Mouse (Mus musculus) forebrain, embryonic 15.5 days (tissue): ENCODE data around the gene Zic5. TPM values are rescaled to one million over a fixed set of nuclear protein-coding genes. Genes with fewer than 3 reads are reported as not detected.

Experiments used
- ATAC-seq: fragments of 200-750 bp; cut with Nextera tagmentation; replicated peaks from 2 replicates; pipeline ENCODE4 v1.8.0; 2017; ENCODE audit warnings: mild to moderate bottlenecking, moderate TSS enrichment, moderate library complexity
- H3K27ac ChIP-seq: fragments of 300-500 bp; sonication (generic); replicated peaks from 2 replicates; pipeline ENCODE4 v1.5.1; 2015; ENCODE audit warnings: mild to moderate bottlenecking, inconsistent platforms
- H3K27me3 ChIP-seq: fragments of 300-500 bp; sonication (generic); 2 replicates; pipeline ENCODE4 v1.6.1; 2015; ENCODE audit warnings: inconsistent platforms
- H3K36me3 ChIP-seq: fragments of 300-500 bp; sonication (generic); 2 replicates; pipeline ENCODE4 v1.6.1; 2015; ENCODE audit warnings: mild to moderate bottlenecking, inconsistent platforms
- H3K4me1 ChIP-seq: fragments of 300-500 bp; sonication (generic); 2 replicates; pipeline ENCODE4 v1.6.1; 2015; ENCODE audit warnings: inconsistent platforms
- H3K4me2 ChIP-seq: fragments of 300-500 bp; sonication (generic); replicated peaks from 2 replicates; pipeline ENCODE4 v1.6.1; 2015; ENCODE audit warnings: mild to moderate bottlenecking, inconsistent platforms
- H3K4me3 ChIP-seq: fragments of 300-500 bp; sonication (generic); 2 replicates; pipeline ENCODE4 v1.5.1; 2015; ENCODE audit warnings: mild to moderate bottlenecking, inconsistent platforms
- H3K9ac ChIP-seq: fragments of 300-500 bp; sonication (generic); replicated peaks from 2 replicates; pipeline ENCODE4 v1.6.1; 2015; ENCODE audit warnings: mild to moderate bottlenecking, inconsistent platforms
- H3K9me3 ChIP-seq: fragments of 300-500 bp; sonication (generic); 2 replicates; pipeline ENCODE4 v1.6.1; 2016; ENCODE audit warnings: inconsistent platforms
- WGBS: fragments of 180-500 bp; shearing (Covaris S2); methylation state at CpG from one replicate; pipeline ENCODE4 v1.1.7; 2015; ENCODE audit warnings: mixed read lengths; 5-methylcytosine and 5-hydroxymethylcytosine counted together
- polyA plus RNA-seq: library from polyadenylated mRNA; unstranded; fragments of >200 nt; fragmentation: Nextera tagmentation; extraction: Ambion mirVana; gene quantifications from 2 replicates; pipeline ENCODE4 v1.2.1, GENCODE M21; 2015

Zic5 gene
- polyA plus RNA-seq, 1 experiment from 2014 or later = 14.2 TPM

DNA sequence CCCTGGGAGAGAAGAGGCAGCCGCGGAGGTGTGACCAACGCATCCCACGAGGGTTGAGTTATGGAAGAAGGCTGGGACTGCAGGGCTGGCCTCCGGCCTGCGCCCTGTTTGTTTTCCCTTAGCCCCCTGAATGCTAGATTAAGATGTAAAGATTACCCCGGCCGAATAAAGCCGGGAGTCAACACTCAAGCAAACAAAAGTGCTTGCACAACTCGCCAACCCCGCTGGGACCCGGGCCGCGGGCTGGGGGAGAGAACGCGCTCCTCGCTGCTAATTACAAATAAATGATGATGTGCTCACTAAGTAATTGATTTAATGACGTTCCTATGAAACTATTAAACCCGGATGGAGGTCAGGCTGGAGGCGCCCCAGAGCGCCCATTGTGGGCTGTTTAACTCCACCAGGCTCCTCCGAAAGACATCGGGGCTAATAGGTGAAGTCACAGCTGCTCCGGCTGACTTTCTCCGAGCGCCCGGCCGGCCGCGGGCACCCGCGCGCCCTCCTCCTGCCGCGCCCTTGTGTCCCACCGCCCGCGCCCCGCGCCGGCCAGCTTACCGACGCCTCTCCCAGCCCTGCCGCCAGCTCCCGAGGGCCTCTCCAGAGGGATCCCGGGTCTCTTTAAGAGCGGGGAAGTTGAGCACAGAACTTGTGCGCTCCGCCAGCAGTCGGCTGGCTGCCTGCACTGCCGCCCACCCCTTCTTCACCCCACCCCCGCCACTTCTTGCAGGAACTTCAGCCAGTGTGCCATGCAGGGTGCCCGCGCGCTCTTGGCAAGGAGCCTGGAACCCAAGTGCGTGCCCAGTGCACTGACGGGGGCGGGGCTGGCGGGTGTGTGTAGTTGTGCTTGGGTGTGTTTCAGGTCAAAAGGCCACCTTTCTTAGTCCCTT lies 14.7 kb downstream of the Zic5 start, which contains the start of gene Gm5089:
Gm5089 (minus strand) TSS at position 620 of the 887 bp plus-strand sequence.
- under 1% methylated on average over 59 of the region's 59 CpGs for WGBS
- Histone ChIP-seq H3K36me3 (no peaks in the 10 kb centered on the region), H3K4me1 (peaks cover 46% of the 10 kb centered on the region), H3K27ac (peak within 1 kb of the TSS; percentile 74), H3K9ac (peak within 1 kb of the TSS; percentile 32), H3K27me3 (peaks cover 37% of the 10 kb centered on the region), H3K4me2 (peak within 1 kb of the TSS; percentile 62), H3K4me3 (peak within 1 kb of the TSS; percentile 42), H3K9me3 (no peaks in the 10 kb centered on the region)
- peak; percentile 52 for ATAC-seq

GRCm38 (mm10) chr14:122449601-122450495 lies 15.6 kb downstream of the Zic5 start:
- Histone ChIP-seq H3K9me3 (no peaks in the 10 kb centered on the region), H3K36me3 (no peaks in the 10 kb centered on the region), H3K9ac (peak overlapping the region; percentile 32), H3K27ac (peak overlapping the region; percentile 74), H3K4me3 (peak overlapping the region; percentile 42), H3K4me1 (peaks cover 40% of the 10 kb centered on the region), H3K4me2 (peak overlapping the region; percentile 62), H3K27me3 (peaks cover 31% of the 10 kb centered on the region)
- no peak for ATAC-seq
- 4% methylated on average over 29 of the region's 29 CpGs for WGBS

- H3K36me3 ChIP-seq = no peaks in the 10 kb centered on the region
- no peak overlapping the region for H3K27ac ChIP-seq
- H3K27me3 ChIP-seq = no peaks in the 10 kb centered on the region
- H3K4me3 ChIP-seq = no peak overlapping the region
- 49% methylated on average over 10 of the region's 10 CpGs for WGBS
- peaks cover 5% of the 10 kb centered on the region; the same call in 1 of the 2 replicates for H3K4me1 ChIP-seq
- no peak overlapping the region for H3K9ac ChIP-seq
- H3K4me2 ChIP-seq = no peak overlapping the region
- no peaks in the 10 kb centered on the region for H3K9me3 ChIP-seq
- peak; percentile 82 for ATAC-seq
These were observed 28.6 kb downstream of the Zic5 start for GRCm38 (mm10) chr14:122436850-122437249.

DNA sequence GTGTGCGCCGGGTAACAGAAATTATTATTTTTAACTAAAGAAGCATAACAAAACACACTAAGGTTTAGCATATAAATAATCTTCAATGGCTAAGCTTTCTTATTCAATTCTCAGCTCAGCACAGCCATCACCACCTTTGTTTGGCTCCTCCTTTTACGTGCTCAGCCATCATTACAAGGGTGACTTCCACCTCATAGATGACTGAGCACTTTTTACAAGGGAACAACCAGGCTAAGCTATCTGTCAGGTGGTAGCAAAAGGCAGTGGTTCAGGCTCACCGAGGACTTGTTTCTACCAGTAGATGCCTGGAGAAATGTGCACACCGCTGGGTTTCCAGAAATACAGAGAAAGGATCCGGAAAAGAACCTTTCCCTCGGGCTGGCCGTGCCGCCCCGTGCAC lies 31.4 kb downstream of the Zic5 start:
- Histone ChIP-seq H3K9me3 (no peaks in the 10 kb centered on the region), H3K9ac (no peak overlapping the region), H3K4me2 (no peak overlapping the region), H3K36me3 (no peaks in the 10 kb centered on the region), H3K4me3 (no peak overlapping the region), H3K4me1 (peaks cover 5% of the 10 kb centered on the region; the same call in 1 of the 2 replicates), H3K27me3 (no peaks in the 10 kb centered on the region), H3K27ac (no peak overlapping the region)
- no peak for ATAC-seq
- 90% methylated on average over 10 of the region's 10 CpGs for WGBS

GRCm38 (mm10) chr14:122432558-122432957 lies 32.9 kb downstream of the Zic5 start:
- no peak for ATAC-seq
- Histone ChIP-seq H3K9me3 (no peaks in the 10 kb centered on the region), H3K4me2 (no peak overlapping the region), H3K27me3 (no peaks in the 10 kb centered on the region), H3K4me1 (peaks cover 5% of the 10 kb centered on the region; the same call in 1 of the 2 replicates), H3K9ac (no peak overlapping the region), H3K27ac (no peak overlapping the region), H3K36me3 (no peaks in the 10 kb centered on the region), H3K4me3 (no peak overlapping the region)
- WGBS = 55% methylated on average over 3 of the region's 3 CpGs

DNA sequence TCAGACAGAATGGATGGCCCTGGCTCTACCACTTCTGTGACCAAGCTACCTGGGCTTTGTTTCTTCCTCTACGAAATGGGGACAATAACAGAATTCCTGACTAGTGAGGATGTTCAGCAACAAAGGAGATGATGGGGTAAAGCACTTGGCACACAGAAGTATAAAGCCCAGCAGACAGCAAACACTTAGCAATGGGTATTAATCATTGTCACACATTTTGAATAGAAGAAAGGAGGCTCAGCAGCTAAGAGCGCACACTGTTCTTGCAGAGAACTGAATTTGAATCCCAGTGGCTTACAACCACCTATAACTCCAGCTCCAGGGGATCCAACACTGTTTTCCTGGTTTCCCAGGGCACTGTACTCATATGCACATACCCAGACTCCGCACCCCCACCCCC lies 37.8 kb downstream of the Zic5 start:
- H3K9ac ChIP-seq = no peak overlapping the region
- ATAC-seq = no peak
- no peak overlapping the region for H3K27ac ChIP-seq
- no peaks in the 10 kb centered on the region for H3K9me3 ChIP-seq
- H3K4me2 ChIP-seq = no peak overlapping the region
- H3K27me3 ChIP-seq = no peaks in the 10 kb centered on the region
- no peaks in the 10 kb centered on the region for H3K36me3 ChIP-seq
- H3K4me1 ChIP-seq = 0 out of 2 replicates have a peak, but pooled peaks cover 4% of the 10 kb centered on the region
- H3K4me3 ChIP-seq = no peak overlapping the region
- WGBS = 78% methylated on average over 3 of the region's 3 CpGs

DNA sequence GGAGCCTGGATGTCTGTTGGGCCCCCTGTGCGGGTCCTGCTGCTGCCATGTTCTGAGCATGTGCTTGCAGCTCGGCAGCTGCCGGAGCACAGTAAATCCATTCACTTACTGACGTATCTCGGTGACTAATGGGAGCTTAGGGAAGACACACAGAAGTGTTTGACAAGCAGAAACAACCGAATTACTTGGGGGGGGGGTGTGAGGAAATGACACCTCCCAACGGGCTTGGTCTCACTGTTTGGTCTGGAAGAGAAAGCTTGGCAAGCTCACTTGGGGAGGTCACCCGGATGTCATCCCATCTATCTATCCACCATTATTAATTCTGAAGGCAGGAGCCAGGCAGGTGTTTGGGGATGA lies 38.3 kb downstream of the Zic5 start:
- H3K4me1 ChIP-seq = 0 out of 2 replicates have a peak, but pooled peaks cover 4% of the 10 kb centered on the region
- H3K36me3 ChIP-seq = no peaks in the 10 kb centered on the region
- H3K4me2 ChIP-seq = no peak overlapping the region
- ATAC-seq = no peak
- H3K27me3 ChIP-seq = no peaks in the 10 kb centered on the region
- no peak overlapping the region for H3K4me3 ChIP-seq
- H3K9me3 ChIP-seq = no peaks in the 10 kb centered on the region
- no peak overlapping the region for H3K9ac ChIP-seq
- WGBS = 54% methylated on average over 8 of the region's 8 CpGs
- H3K27ac ChIP-seq = no peak overlapping the region

DNA sequence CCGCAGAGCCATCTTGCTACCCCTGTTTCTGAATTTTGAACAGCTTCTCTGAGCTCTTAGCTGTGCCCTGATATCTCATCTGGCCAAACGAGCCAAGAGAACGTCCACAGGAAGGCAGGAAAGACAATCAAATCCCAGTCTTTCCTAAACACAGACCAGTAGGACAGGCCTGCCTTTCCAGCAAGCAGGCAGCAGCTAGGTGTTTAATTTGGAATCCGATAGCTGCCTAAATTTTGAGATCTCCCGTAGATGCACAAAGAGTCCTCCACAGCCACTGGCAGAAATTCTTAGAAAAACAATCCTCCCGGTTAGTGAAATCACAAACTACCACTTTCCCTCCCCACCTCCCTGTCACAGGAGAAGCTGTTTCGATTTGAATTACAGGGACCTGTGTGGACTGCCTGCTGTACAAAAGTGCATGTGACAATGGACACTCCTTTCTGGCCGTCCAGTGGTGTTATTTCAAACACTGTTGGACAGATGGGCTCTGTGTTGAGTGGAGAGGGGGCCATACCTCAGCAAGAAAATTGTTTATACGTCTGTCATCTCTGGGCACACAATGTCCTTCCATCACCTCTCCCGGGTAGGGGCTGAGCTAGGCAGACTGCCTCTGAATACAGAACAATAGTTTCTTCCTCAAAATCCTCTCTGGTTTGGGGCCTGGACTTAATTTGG lies 38.8 kb downstream of the Zic5 start:
- ATAC-seq = no peak
- Histone ChIP-seq H3K27ac (no peak overlapping the region), H3K4me3 (no peak overlapping the region), H3K4me1 (0 out of 2 replicates have a peak, but pooled peaks cover 4% of the 10 kb centered on the region), H3K27me3 (no peaks in the 10 kb centered on the region), H3K36me3 (no peaks in the 10 kb centered on the region), H3K4me2 (no peak overlapping the region), H3K9ac (no peak overlapping the region), H3K9me3 (no peaks in the 10 kb centered on the region)
- 52% methylated on average over 10 of the region's 10 CpGs for WGBS

DNA sequence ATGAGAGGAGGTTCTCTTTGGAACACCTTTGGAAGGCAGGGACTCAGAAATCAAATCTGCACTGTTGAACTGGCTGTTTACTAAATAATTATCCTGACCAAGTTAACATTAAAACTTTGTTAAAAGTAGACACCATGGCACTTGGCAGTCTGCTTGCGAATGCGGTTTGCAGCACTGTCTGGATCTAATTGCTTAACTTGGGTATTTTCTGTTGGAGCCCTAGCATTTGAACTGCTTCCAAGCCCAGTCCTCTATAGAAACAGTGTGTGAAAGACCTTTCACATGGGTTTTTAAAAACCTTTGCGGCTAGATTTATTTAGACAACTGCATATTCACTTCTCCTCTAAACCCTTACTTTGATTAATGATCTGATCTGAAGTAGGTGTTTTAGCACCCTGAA lies 41.0 kb downstream of the Zic5 start:
- no peaks in the 10 kb centered on the region for H3K27me3 ChIP-seq
- H3K4me2 ChIP-seq = no peak overlapping the region
- H3K4me1 ChIP-seq = 0 out of 2 replicates have a peak, but pooled peaks cover 4% of the 10 kb centered on the region
- no peak overlapping the region for H3K27ac ChIP-seq
- WGBS = 33% methylated on average over 3 of the region's 3 CpGs
- no peak for ATAC-seq
- no peak overlapping the region for H3K9ac ChIP-seq
- no peaks in the 10 kb centered on the region for H3K36me3 ChIP-seq
- H3K9me3 ChIP-seq = no peaks in the 10 kb centered on the region
- H3K4me3 ChIP-seq = no peak overlapping the region

DNA sequence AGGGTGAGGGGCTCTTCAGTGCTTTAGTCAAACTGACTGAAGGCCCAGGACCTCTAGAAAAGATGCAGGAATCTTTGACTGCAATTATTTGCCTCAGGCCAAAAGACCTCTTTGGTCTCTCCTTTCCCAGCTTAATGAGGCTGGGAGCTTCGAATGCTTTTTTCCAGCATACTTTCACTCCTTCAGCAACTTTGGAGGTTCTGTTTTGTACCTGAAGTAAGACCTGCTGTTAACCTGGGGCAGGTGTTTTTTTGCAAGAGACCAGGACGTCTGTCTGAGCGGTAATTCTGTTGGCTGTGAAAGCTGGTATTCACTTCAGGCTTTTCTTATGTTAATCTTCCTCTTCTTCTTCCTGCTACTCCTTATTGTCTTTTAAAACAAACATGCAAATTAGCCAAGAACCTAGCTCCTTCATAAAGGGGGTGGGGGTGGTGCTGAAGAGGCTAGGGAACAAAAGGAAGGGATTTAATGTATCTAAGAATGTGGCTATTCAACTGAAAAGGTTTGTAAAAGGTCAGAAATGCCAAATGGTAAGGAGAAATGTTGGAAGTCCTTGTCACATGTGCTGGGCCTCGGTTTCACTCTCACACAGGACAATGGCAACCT lies 49.2 kb downstream of the Zic5 start:
- no peak overlapping the region for H3K4me3 ChIP-seq
- no peak for ATAC-seq
- H3K4me1 ChIP-seq = peaks cover 7% of the 10 kb centered on the region; the same call in 1 of the 2 replicates
- no peak overlapping the region for H3K4me2 ChIP-seq
- no peaks in the 10 kb centered on the region for H3K9me3 ChIP-seq
- H3K9ac ChIP-seq = no peak overlapping the region
- no peaks in the 10 kb centered on the region for H3K36me3 ChIP-seq
- 4% methylated on average over 4 of the region's 4 CpGs for WGBS
- no peaks in the 10 kb centered on the region for H3K27me3 ChIP-seq
- no peak overlapping the region for H3K27ac ChIP-seq

DNA sequence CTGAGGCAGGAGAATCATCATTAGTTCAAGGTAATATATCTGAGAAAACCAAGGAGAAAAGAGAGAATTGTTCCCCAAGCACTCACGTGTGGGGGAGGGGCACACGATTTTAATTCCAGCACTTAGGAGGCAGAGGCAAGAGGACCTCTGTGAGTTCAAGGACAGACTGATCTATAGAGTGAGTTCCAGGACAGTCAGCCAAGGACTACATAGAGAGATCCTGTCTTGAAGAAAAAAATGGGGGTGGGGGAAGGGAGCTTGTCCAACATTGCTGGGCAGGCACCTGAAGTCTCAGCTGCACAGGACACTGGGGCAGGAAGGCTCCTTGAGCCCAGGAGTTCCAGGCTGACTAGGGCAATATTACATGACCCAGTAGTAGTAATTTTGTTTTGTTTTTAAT lies 50.7 kb downstream of the Zic5 start:
- Histone ChIP-seq H3K4me2 (no peak overlapping the region), H3K9ac (no peak overlapping the region), H3K27ac (no peak overlapping the region), H3K4me1 (peaks cover 7% of the 10 kb centered on the region; the same call in 1 of the 2 replicates), H3K9me3 (no peaks in the 10 kb centered on the region), H3K36me3 (no peaks in the 10 kb centered on the region), H3K27me3 (no peaks in the 10 kb centered on the region; the same call in 1 of the 2 replicates), H3K4me3 (no peak overlapping the region)
- ATAC-seq = no peak
- 92% methylated on average over 2 of the region's 2 CpGs for WGBS
